Mouse (Mus musculus): ENCODE results near the gene Igfbp3. TPM values are rescaled to one million over a fixed set of nuclear protein-coding genes. Genes with fewer than 3 reads are reported as not detected.

Igfbp3 gene
- polyA plus RNA-seq (2015; fragmentation: Nextera tagmentation; extraction: Ambion mirVana) = 46.0 and 50.6 TPM in 2 replicates

DNA sequence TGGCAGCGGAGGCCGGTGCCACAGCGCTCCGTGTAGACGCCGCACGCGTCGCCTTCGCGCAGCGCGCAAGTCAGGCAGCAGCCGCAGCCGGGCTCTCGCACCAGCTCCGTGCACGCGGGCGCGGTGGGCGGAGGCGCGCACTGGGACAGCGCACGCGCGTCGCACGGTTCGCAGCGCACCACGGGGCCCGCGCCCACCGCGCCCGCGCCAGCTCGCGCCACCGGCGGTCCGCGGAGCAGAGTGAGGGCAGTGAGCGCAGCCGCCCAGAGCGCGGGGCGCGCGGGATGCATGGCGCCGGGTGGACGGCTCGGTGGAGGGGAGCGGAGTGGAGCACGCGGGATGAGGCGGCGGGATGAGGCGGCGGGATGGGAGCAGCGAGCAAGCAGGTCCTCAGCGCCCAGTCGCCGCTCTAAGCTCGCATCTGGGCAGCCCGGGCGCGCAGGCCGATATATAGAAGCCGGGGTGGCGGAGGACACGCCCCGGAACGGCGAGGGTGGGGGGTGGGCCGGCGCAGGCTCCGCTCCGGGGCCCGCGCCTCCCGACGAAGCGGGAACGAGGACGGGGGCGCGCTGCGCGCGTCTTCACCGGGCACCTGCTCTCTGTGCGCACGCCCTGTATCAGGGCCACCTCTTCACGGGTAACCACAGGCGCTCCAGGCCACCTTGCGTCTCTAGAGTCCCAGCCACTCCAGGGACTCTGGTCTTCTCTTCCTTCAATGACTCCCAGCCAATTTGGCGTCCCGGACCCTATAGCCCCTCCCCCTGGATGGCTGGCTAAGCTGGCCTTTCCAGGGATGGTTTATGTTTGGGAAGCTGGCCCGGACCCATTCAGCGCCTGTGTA, at the start of gene Igfbp3:
Igfbp3 (minus strand) TSS at position 423 of the 841 bp plus-strand sequence.
- Histone ChIP-seq H3K4me3 (ENCODE audit: low read depth, low read length) (peak within 1 kb of the TSS; percentile 58), H3K27ac (replicated peaks) (peak within 1 kb of the TSS; percentile 40; the same call in 1 of the 2 replicates), H3K9me3 (ENCODE audit: control insufficient read depth, low read length) (no peaks in the 10 kb centered on the region), H3K9ac (ENCODE audit: low read length) (peak within 1 kb of the TSS; percentile 50), H3K4me2 (replicated peaks; ENCODE audit: low read depth) (peak within 1 kb of the TSS; percentile 86), H3K27me3 (ENCODE audit: control insufficient read depth, insufficient read depth, low read length) (no peaks in the 10 kb centered on the region; the same call in 1 of the 2 replicates), H3K36me3 (ENCODE audit: control insufficient read depth, insufficient read depth, low read length) (no peaks in the 10 kb centered on the region), H3K4me1 (replicated peaks; ENCODE audit: control insufficient read depth, insufficient read depth) (peaks cover 5% of the 10 kb centered on the region; the same call in 1 of the 2 replicates)
- WGBS = under 1% methylated on average over 85 of the region's 104 CpGs
- no peak for TF ChIP-seq CTCF (IDR thresholded peaks at IDR 0.05; ENCODE audit: low read depth)
- TF ChIP-seq EP300 (optimal IDR thresholded peaks at IDR 0.05) = no peak
- DNase-seq (ENCODE audit: low spot score) (peak; percentile 51), ATAC-seq (ENCODE audit: low FRiP score, low TSS enrichment) (peak; percentile 63)

DNA sequence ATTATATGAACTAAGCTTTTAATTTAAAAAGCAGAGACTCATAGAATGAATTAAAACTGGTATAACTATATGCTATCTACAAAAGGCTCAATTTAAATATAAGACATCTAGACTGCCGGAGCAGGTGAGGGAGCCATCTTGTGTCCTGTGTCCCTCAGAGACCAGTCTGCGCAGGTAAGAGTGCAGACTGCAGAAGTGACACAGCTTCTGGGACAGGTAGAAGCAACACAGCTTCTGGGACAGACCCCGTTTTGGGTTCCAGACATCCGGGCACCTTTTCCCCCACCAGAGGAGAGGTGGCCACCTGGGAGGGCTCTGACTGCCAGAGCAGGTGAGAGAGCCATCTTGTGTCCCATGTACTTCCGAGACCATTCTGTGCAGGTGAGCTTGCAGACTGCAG, 37.1 kb upstream of the Igfbp3 start:
- H3K36me3 ChIP-seq (ENCODE audit: control insufficient read depth, insufficient read depth, low read length) = no peaks in the 10 kb centered on the region
- H3K4me2 ChIP-seq (replicated peaks; ENCODE audit: low read depth) = no peak overlapping the region
- DNase-seq (ENCODE audit: low spot score) (no peak), ATAC-seq (ENCODE audit: low FRiP score, low TSS enrichment) (no peak)
- no peaks in the 10 kb centered on the region for H3K9me3 ChIP-seq (ENCODE audit: control insufficient read depth, low read length)
- no peak overlapping the region for H3K4me3 ChIP-seq (ENCODE audit: low read depth, low read length)
- no peak for TF ChIP-seq EP300 (optimal IDR thresholded peaks at IDR 0.05)
- no peak for TF ChIP-seq CTCF (IDR thresholded peaks at IDR 0.05; ENCODE audit: low read depth)
- H3K27me3 ChIP-seq (ENCODE audit: control insufficient read depth, insufficient read depth, low read length) = no peaks in the 10 kb centered on the region
- no peak overlapping the region for H3K27ac ChIP-seq (replicated peaks)
- H3K4me1 ChIP-seq (replicated peaks; ENCODE audit: control insufficient read depth, insufficient read depth) = no peaks in the 10 kb centered on the region
- 93% methylated on average over 5 of the region's 5 CpGs for whole genome bisulfite sequencing
- H3K9ac ChIP-seq (ENCODE audit: low read length) = no peak overlapping the region

DNA sequence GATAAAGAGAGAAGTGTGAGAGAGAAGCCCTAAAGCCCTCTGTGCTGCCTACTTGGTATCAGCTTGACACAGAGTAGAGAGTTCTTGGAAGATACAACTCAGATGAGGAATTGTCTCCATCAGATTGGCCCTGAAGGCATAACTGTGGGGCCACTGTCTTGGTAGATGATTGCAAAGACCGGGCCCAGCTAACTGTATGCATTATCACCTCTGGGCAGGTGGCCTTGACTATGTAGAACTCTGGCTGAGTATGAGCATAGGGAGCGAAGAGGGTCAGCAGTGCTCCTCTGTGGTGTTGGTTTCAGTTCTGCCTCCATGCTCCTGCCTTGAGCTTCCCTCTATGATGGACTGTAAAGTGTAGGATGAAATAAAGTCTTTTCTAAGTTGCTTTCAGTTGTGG, 36.7 kb upstream of the Igfbp3 start:
- TF ChIP-seq CTCF (IDR thresholded peaks at IDR 0.05; ENCODE audit: low read depth) (no peak), EP300 (optimal IDR thresholded peaks at IDR 0.05) (no peak)
- Histone ChIP-seq H3K4me3 (ENCODE audit: low read depth, low read length) (no peak overlapping the region), H3K4me1 (replicated peaks; ENCODE audit: control insufficient read depth, insufficient read depth) (no peaks in the 10 kb centered on the region), H3K36me3 (ENCODE audit: control insufficient read depth, insufficient read depth, low read length) (no peaks in the 10 kb centered on the region), H3K9ac (ENCODE audit: low read length) (no peak overlapping the region), H3K4me2 (replicated peaks; ENCODE audit: low read depth) (no peak overlapping the region), H3K27ac (replicated peaks) (no peak overlapping the region), H3K9me3 (ENCODE audit: control insufficient read depth, low read length) (no peaks in the 10 kb centered on the region), H3K27me3 (ENCODE audit: control insufficient read depth, insufficient read depth, low read length) (no peaks in the 10 kb centered on the region)
- WGBS = 94% methylated on average over 2 of the region's 2 CpGs
- no peak for ATAC-seq (ENCODE audit: low FRiP score, low TSS enrichment)
- DNase-seq (ENCODE audit: low spot score) = no peak

DNA sequence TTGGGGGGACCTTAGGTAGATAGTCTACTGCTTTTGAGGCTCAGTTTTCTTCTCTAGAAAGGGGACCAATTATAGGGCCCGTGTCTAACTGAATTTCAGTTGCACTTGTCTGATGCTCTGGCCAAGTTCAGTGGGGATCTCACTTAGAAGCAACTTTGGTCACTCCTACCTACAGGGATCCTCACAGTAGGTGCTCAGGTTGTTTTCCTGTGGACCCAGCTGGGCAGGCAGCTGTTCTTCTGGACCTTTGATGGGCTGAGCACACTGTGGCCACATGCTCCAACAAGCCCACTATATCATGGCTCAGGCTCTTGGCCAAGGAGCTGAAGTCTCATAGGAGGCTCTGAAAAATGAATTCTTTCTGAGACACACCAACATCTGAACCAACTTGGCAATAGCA, 31.1 kb upstream of the Igfbp3 start:
- no peak for ATAC-seq (ENCODE audit: low FRiP score, low TSS enrichment)
- H3K9me3 ChIP-seq (ENCODE audit: control insufficient read depth, low read length) = no peaks in the 10 kb centered on the region
- no peaks in the 10 kb centered on the region for H3K27me3 ChIP-seq (ENCODE audit: control insufficient read depth, insufficient read depth, low read length)
- no peak overlapping the region for H3K27ac ChIP-seq (replicated peaks)
- no peak overlapping the region for H3K9ac ChIP-seq (ENCODE audit: low read length)
- no peaks in the 10 kb centered on the region for H3K4me1 ChIP-seq (replicated peaks; ENCODE audit: control insufficient read depth, insufficient read depth)
- 80% methylated on average over 1 of the region's 1 CpGs for WGBS
- H3K4me2 ChIP-seq (replicated peaks; ENCODE audit: low read depth) = no peak overlapping the region
- no peak for TF ChIP-seq EP300 (optimal IDR thresholded peaks at IDR 0.05)
- no peak for TF ChIP-seq CTCF (IDR thresholded peaks at IDR 0.05; ENCODE audit: low read depth)
- no peak overlapping the region for H3K4me3 ChIP-seq (ENCODE audit: low read depth, low read length)
- DNase-seq (ENCODE audit: low spot score) = no peak
- no peaks in the 10 kb centered on the region for H3K36me3 ChIP-seq (ENCODE audit: control insufficient read depth, insufficient read depth, low read length)

DNA sequence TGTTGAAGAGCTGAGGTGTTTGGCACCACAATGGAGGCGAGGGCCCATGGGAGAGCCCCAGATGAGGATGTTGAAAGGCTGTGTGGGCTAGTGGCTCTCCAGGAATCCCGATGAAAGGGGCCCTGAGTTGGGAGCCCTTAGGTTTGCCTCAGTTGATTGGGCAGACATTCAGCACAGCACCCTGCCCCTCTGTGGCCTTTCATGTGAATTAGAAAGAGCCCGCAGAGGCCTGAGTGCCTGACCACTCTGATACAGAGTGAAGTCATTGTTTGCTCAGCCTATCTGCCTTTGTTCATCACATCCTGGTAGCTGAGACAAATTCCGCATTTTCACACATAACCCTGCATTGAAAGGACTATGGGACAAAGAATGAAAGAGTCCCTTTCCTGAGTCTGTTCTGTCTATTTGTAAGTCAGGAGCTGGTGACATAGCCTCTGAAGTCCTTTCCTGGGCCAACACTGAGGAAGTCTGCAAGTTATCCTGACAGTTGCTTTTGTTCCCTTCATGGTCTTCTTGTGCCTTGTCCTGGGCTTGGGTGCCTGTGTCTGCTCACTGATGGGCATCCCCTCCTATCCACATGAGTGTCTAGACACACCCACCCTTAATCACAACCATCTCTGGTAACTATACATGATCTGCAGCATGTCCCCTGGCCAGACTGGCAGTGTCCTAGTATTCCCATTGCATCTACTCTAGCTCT, 25.5 kb upstream of the Igfbp3 start:
- no peaks in the 10 kb centered on the region for H3K36me3 ChIP-seq (ENCODE audit: control insufficient read depth, insufficient read depth, low read length)
- no peaks in the 10 kb centered on the region for H3K9me3 ChIP-seq (ENCODE audit: control insufficient read depth, low read length)
- H3K4me3 ChIP-seq (ENCODE audit: low read depth, low read length) = no peak overlapping the region
- H3K27me3 ChIP-seq (ENCODE audit: control insufficient read depth, insufficient read depth, low read length) = no peaks in the 10 kb centered on the region
- no peak overlapping the region for H3K27ac ChIP-seq (replicated peaks)
- ATAC-seq (ENCODE audit: low FRiP score, low TSS enrichment) (0 out of 2 replicates have a peak, but pooled peaks have one; percentile 42), DNase-seq (ENCODE audit: low spot score) (no peak)
- no peak overlapping the region for H3K4me2 ChIP-seq (replicated peaks; ENCODE audit: low read depth)
- H3K4me1 ChIP-seq (replicated peaks; ENCODE audit: control insufficient read depth, insufficient read depth) = no peaks in the 10 kb centered on the region; the same call in 1 of the 2 replicates
- H3K9ac ChIP-seq (ENCODE audit: low read length) = no peak overlapping the region
- WGBS = 70% methylated on average over 4 of the region's 4 CpGs
- TF ChIP-seq CTCF (IDR thresholded peaks at IDR 0.05; ENCODE audit: low read depth) = no peak
- TF ChIP-seq EP300 (optimal IDR thresholded peaks at IDR 0.05) = no peak

Measured in stomach, postnatal 0 days (tissue).